Mouse (Mus musculus) heart, postnatal 0 days (tissue): ENCODE results near the gene Tubb3.

Experiments used
- CTCF ChIP-seq: IDR thresholded peaks from 2 replicates; pipeline ENCODE4 v1.5.1; 2016; ENCODE audit warnings: antibody characterized with exemption, control low read depth, low read depth
- EP300 ChIP-seq: IDR thresholded peaks from 2 replicates; pipeline ENCODE4 v1.6.1; 2016; ENCODE audit warnings: antibody characterized with exemption, low read depth

- TF ChIP-seq CTCF (no peak), EP300 (no peak)
Measured at GRCm38 (mm10) chr8:123450783-123451182, 39.6 kb downstream of the Tubb3 start.
